Mouse (Mus musculus) liver, embryonic 13.5 days (tissue): ENCODE data around the gene Gm3625. TPM values are rescaled to one million over a fixed set of nuclear protein-coding genes. Genes with fewer than 3 reads are reported as not detected.

ENCODE experiments used
- ATAC-seq: fragments of 200-750 bp; cut with Nextera tagmentation; 2 replicates; pipeline ENCODE4 v1.8.0; 2017; ENCODE audit warnings: low read depth, mild to moderate bottlenecking, moderate number of reproducible peaks, moderate library complexity
- DNase-seq: peaks from one replicate; pipeline ENCODE4 v3.0.0; 2022
- H3K27ac ChIP-seq: fragments of 300-500 bp; sonication (generic); 2 replicates; pipeline ENCODE4 v1.5.1; 2015; ENCODE audit warnings: moderate library complexity, mild to moderate bottlenecking, inconsistent platforms
- H3K27me3 ChIP-seq: fragments of 300-500 bp; sonication (generic); 2 replicates; pipeline ENCODE4 v1.6.1; 2015; ENCODE audit warnings: mild to moderate bottlenecking, inconsistent platforms
- H3K36me3 ChIP-seq: fragments of 300-500 bp; sonication (generic); 2 replicates; pipeline ENCODE4 v1.6.1; 2015; ENCODE audit warnings: mild to moderate bottlenecking, inconsistent platforms
- H3K4me1 ChIP-seq: fragments of 300-500 bp; sonication (generic); replicated peaks from 2 replicates; pipeline ENCODE4 v1.6.1; 2015; ENCODE audit warnings: inconsistent platforms
- H3K4me2 ChIP-seq: fragments of 300-500 bp; sonication (generic); 2 replicates; pipeline ENCODE4 v1.6.1; 2015; ENCODE audit warnings: inconsistent platforms, mild to moderate bottlenecking, moderate library complexity
- H3K4me3 ChIP-seq: fragments of 300-500 bp; sonication (generic); replicated peaks from 2 replicates; pipeline ENCODE4 v1.5.1; 2015; ENCODE audit warnings: mild to moderate bottlenecking, inconsistent platforms
- H3K9ac ChIP-seq: fragments of 300-500 bp; sonication (generic); 2 replicates; pipeline ENCODE4 v1.6.1; 2015; ENCODE audit warnings: mild to moderate bottlenecking, inconsistent platforms
- H3K9me3 ChIP-seq: fragments of 300-500 bp; sonication (generic); replicated peaks from 2 replicates; pipeline ENCODE4 v1.6.1; 2016; ENCODE audit warnings: inconsistent platforms
- WGBS: fragments of 180-500 bp; shearing (Covaris S2); methylation state at CpG from one replicate; pipeline ENCODE4 v1.1.7; 2015; ENCODE audit not compliant: insufficient replicate concordance; 5-methylcytosine and 5-hydroxymethylcytosine counted together
- polyA plus RNA-seq: library from polyadenylated mRNA; unstranded; fragments of >200 nt; fragmentation: Nextera tagmentation; extraction: Ambion mirVana; gene quantifications from 2 replicates; pipeline ENCODE4 v1.2.1, GENCODE M21; 2015

Gm3625 gene
- polyA plus RNA-seq, result not detected in 2 replicates

- H3K4me1 ChIP-seq, result peaks cover 39% of the 10 kb centered on the region
Measured at GRCm38 (mm10) chr12:4592541-4593165, at the start of gene Gm3625, which contains the start of gene Itsn2. Gene Gm3625 (minus strand): TSS chr12:4592927. Gene Itsn2 (plus strand): TSS chr12:4592638.

GRCm38 (mm10) chr12:4640737-4641136 lies 48.0 kb upstream of the Gm3625 start:
- Histone ChIP-seq H3K27me3 (no peaks in the 10 kb centered on the region), H3K4me2 (no peak overlapping the region), H3K4me3 (no peak overlapping the region), H3K36me3 (peaks cover 54% of the 10 kb centered on the region), H3K27ac (no peak overlapping the region), H3K9ac (no peak overlapping the region), H3K9me3 (no peaks in the 10 kb centered on the region), H3K4me1 (no peaks in the 10 kb centered on the region)
- DNase-seq (no peak), ATAC-seq (no peak)
- WGBS, result 74% methylated on average over 1 of the region's 1 CpGs

More at GRCm38 (mm10) chr12:4592541-4593165, at the start of gene Gm3625, which contains the start of gene Itsn2:
- Histone ChIP-seq H3K27ac (peak within 1 kb of the TSS; percentile 85), H3K9me3 (no peaks in the 10 kb centered on the region), H3K27me3 (no peaks in the 10 kb centered on the region), H3K9ac (peak within 1 kb of the TSS; percentile 95), H3K4me3 (peak within 1 kb of the TSS; percentile 94), H3K36me3 (no peaks in the 10 kb centered on the region), H3K4me2 (peak within 1 kb of the TSS; percentile 94)
- WGBS, result under 1% methylated on average over 48 of the region's 49 CpGs
- DNase-seq, result peak; percentile 61
- peak; percentile 89 for ATAC-seq

GRCm38 (mm10) chr12:4638438-4638837 lies 45.7 kb upstream of the Gm3625 start:
- ATAC-seq (no peak), DNase-seq (no peak)
- Histone ChIP-seq H3K4me1 (no peaks in the 10 kb centered on the region), H3K36me3 (peaks cover 60% of the 10 kb centered on the region), H3K9me3 (no peaks in the 10 kb centered on the region), H3K4me2 (no peak overlapping the region), H3K27ac (no peak overlapping the region), H3K4me3 (no peak overlapping the region), H3K9ac (no peak overlapping the region), H3K27me3 (no peaks in the 10 kb centered on the region)
- 72% methylated on average over 1 of the region's 1 CpGs for WGBS

GRCm38 (mm10) chr12:4632957-4633356 lies 40.2 kb upstream of the Gm3625 start:
- WGBS, result 80% methylated on average over 8 of the region's 8 CpGs
- no peak for DNase-seq
- Histone ChIP-seq H3K4me2 (no peak overlapping the region), H3K4me3 (no peak overlapping the region), H3K27ac (no peak overlapping the region), H3K9me3 (no peaks in the 10 kb centered on the region), H3K36me3 (peaks cover 67% of the 10 kb centered on the region), H3K9ac (no peak overlapping the region), H3K4me1 (no peaks in the 10 kb centered on the region), H3K27me3 (no peaks in the 10 kb centered on the region)
- no peak for ATAC-seq

GRCm38 (mm10) chr12:4624201-4624600 lies 31.5 kb upstream of the Gm3625 start:
- H3K9ac ChIP-seq, result no peak overlapping the region
- H3K27ac ChIP-seq, result no peak overlapping the region
- H3K4me3 ChIP-seq, result no peak overlapping the region
- H3K27me3 ChIP-seq, result no peaks in the 10 kb centered on the region
- peaks cover 10% of the 10 kb centered on the region; the same call in 1 of the 2 replicates for H3K36me3 ChIP-seq
- WGBS, result 35% methylated on average over 1 of the region's 1 CpGs
- H3K4me2 ChIP-seq, result no peak overlapping the region
- DNase-seq (no peak), ATAC-seq (no peak)
- no peaks in the 10 kb centered on the region for H3K9me3 ChIP-seq
- peaks cover 8% of the 10 kb centered on the region; the same call in 1 of the 2 replicates for H3K4me1 ChIP-seq

GRCm38 (mm10) chr12:4614722-4615121 lies 22.0 kb upstream of the Gm3625 start:
- DNase-seq (no peak), ATAC-seq (no peak)
- WGBS, result 42% methylated on average over 2 of the region's 2 CpGs
- no peak overlapping the region for H3K27ac ChIP-seq
- no peak overlapping the region for H3K9ac ChIP-seq
- no peaks in the 10 kb centered on the region for H3K27me3 ChIP-seq
- no peak overlapping the region for H3K4me2 ChIP-seq
- H3K4me3 ChIP-seq, result no peak overlapping the region
- no peaks in the 10 kb centered on the region for H3K36me3 ChIP-seq
- H3K4me1 ChIP-seq, result no peaks in the 10 kb centered on the region
- H3K9me3 ChIP-seq, result no peaks in the 10 kb centered on the region

- Histone ChIP-seq H3K4me3 (no peak overlapping the region), H3K9ac (no peak overlapping the region), H3K4me2 (no peak overlapping the region), H3K9me3 (no peaks in the 10 kb centered on the region), H3K4me1 (no peaks in the 10 kb centered on the region), H3K27ac (no peak overlapping the region), H3K27me3 (no peaks in the 10 kb centered on the region), H3K36me3 (no peaks in the 10 kb centered on the region)
- 56% methylated on average over 3 of the region's 3 CpGs for WGBS
- ATAC-seq (no peak), DNase-seq (no peak)
Measured at GRCm38 (mm10) chr12:4606625-4607024, 13.9 kb upstream of the Gm3625 start.

GRCm38 (mm10) chr12:4599713-4600112 lies 7.0 kb upstream of the Gm3625 start:
- H3K27ac ChIP-seq, result no peak overlapping the region
- no peak overlapping the region for H3K9ac ChIP-seq
- H3K4me1 ChIP-seq, result peaks cover 28% of the 10 kb centered on the region
- H3K36me3 ChIP-seq, result no peaks in the 10 kb centered on the region
- no peak overlapping the region for H3K4me3 ChIP-seq
- H3K9me3 ChIP-seq, result no peaks in the 10 kb centered on the region
- DNase-seq (no peak), ATAC-seq (no peak)
- WGBS, result 58% methylated on average over 4 of the region's 4 CpGs
- H3K4me2 ChIP-seq, result no peak overlapping the region
- H3K27me3 ChIP-seq, result no peaks in the 10 kb centered on the region

- Histone ChIP-seq H3K4me2 (no peak overlapping the region), H3K27ac (no peak overlapping the region; the same call in 1 of the 2 replicates), H3K9ac (no peak overlapping the region), H3K4me3 (no peak overlapping the region), H3K36me3 (no peaks in the 10 kb centered on the region), H3K27me3 (no peaks in the 10 kb centered on the region), H3K4me1 (peaks cover 37% of the 10 kb centered on the region), H3K9me3 (no peaks in the 10 kb centered on the region)
- DNase-seq, result no peak
- ATAC-seq, result no peak
- 68% methylated on average over 8 of the region's 8 CpGs for WGBS
Measured at GRCm38 (mm10) chr12:4598666-4599428, 6.1 kb upstream of the Gm3625 start.

- H3K27ac ChIP-seq, result no peak overlapping the region
- H3K36me3 ChIP-seq, result no peaks in the 10 kb centered on the region
- ATAC-seq (no peak), DNase-seq (no peak)
- no peak overlapping the region for H3K4me3 ChIP-seq
- peaks cover 48% of the 10 kb centered on the region for H3K4me1 ChIP-seq
- peak overlapping the region; percentile 21; the same call in 1 of the 2 replicates for H3K4me2 ChIP-seq
- WGBS, result 22% methylated on average over 6 of the region's 6 CpGs
- H3K9me3 ChIP-seq, result no peaks in the 10 kb centered on the region
- no peak overlapping the region; the same call in 1 of the 2 replicates for H3K9ac ChIP-seq
- no peaks in the 10 kb centered on the region for H3K27me3 ChIP-seq
Measured at GRCm38 (mm10) chr12:4595055-4595454, 2.3 kb upstream of the Gm3625 start.

GRCm38 (mm10) chr12:4593930-4594391 lies 1.2 kb upstream of the Gm3625 start:
- DNase-seq (no peak), ATAC-seq (no peak)
- Histone ChIP-seq H3K36me3 (no peaks in the 10 kb centered on the region), H3K9me3 (no peaks in the 10 kb centered on the region), H3K4me1 (peaks cover 46% of the 10 kb centered on the region), H3K4me2 (peak overlapping the region; percentile 94), H3K4me3 (peak overlapping the region; percentile 94), H3K9ac (peak overlapping the region; percentile 95), H3K27ac (peak overlapping the region; percentile 85; the same call in 1 of the 2 replicates), H3K27me3 (no peaks in the 10 kb centered on the region)
- 22% methylated on average over 9 of the region's 9 CpGs for WGBS
